Mouse (Mus musculus) left cerebral cortex, adult 2 months (tissue): ENCODE measurements around the gene Fnbp4. TPM values are rescaled to one million over a fixed set of nuclear protein-coding genes. Genes with fewer than 3 reads are reported as not detected.

ENCODE experiments used
- DNase-seq, 2 experiments: peaks; one replicate each; pipeline ENCODE4 v3.0.0; 2021 to 2022; ENCODE audit warnings: low spot score in 2 of 2, mixed read lengths in 1 of 2; ENCODE audit errors: extremely low spot score in 1 of 2
- H3K27ac ChIP-seq: fragments of 200-600 bp; 2 replicates; pipeline ENCODE4 v1.8.1; 2022
- H3K4me3 ChIP-seq: fragments of 200-600 bp; 2 replicates; pipeline ENCODE4 v1.8.1; 2022
- CTCF ChIP-seq: fragments of 200-600 bp; IDR thresholded peaks from 2 replicates; pipeline ENCODE4 v1.8.1; 2022; ENCODE audit warnings: antibody characterized with exemption, mild to moderate bottlenecking, moderate library complexity
- intact Hi-C: fragments of 180-260 bp; cut with DNase I; formaldehyde crosslinking; loops from one replicate; pipeline ENCODE4 v1.15.1; 2025
- long read RNA-seq, 2 experiments: library from polyadenylated mRNA; stranded (forward); transcript quantifications; one replicate each; pipeline ENCODE4 v2.0.0; 2021; ENCODE audit warnings: borderline mapping rate in 2 of 2
- total RNA-seq, 2 experiments: library from RNA; stranded (reverse); gene quantifications; 2 replicates each; pipeline ENCODE4 v1.2.3; 2021

Fnbp4 gene
- 10 to 100 TPM; 63.1 to 72.4 TPM for total RNA-seq
- long read RNA-seq, experiment 1, full-length matches to known transcripts: 17 of 32 reads
- long read RNA-seq, experiment 1, partial matches to known transcripts: 5 of 32 reads
- long read RNA-seq, experiment 1, other reads (novel, unspliced or antisense): 10 of 32 reads
- long read RNA-seq, experiment 2, full-length matches to known transcripts: 9 of 36 reads
- long read RNA-seq, experiment 2, partial matches to known transcripts: 7 of 36 reads
- long read RNA-seq, experiment 2, other reads (novel, unspliced or antisense): 20 of 36 reads

DNA sequence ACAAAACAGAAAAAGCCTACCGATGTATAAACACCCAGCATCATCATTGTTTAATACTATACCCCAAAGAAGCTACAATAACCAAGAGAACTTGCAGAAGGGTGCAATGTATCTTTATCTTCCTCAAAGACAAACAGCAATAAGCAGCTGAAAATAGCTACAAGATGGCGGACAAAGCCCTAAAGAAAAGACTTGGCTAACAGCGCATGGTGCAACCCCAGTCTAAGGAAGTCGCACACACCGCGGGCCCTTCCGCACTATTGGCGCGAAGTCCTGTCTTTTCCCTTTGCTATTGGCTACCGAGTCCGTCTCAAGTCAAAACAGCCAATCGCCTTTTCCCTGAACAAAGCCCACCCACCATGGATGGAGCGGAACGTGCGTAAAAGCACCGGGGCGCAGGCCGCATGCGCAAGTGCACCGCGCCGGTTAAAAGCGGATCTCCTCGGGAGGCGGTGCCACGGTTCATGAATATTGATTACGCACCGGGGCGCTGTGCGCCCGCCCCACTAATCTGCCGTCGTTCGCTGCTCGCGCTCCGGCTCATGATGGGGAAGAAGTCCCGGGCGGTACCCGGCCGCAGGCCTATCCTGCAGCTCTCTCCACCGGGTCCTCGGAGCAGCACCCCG is at the start of gene Fnbp4:
TSS of gene Fnbp4 (plus strand) at position 318 of the 626 bp plus-strand sequence.
- H3K27ac ChIP-seq: peak within 1 kb of the TSS; percentile 98
- intact Hi-C loops: loop anchor here (5.0 kb wide), 1 partner anchor 273 kb away; no protein-coding TSS in a partner anchor
- H3K4me3 ChIP-seq: peak within 1 kb of the TSS; percentile 85
- peak; percentile 98 to 99 for DNase-seq
- TF ChIP-seq CTCF: no peak; the same call in 1 of the 2 replicates

DNA sequence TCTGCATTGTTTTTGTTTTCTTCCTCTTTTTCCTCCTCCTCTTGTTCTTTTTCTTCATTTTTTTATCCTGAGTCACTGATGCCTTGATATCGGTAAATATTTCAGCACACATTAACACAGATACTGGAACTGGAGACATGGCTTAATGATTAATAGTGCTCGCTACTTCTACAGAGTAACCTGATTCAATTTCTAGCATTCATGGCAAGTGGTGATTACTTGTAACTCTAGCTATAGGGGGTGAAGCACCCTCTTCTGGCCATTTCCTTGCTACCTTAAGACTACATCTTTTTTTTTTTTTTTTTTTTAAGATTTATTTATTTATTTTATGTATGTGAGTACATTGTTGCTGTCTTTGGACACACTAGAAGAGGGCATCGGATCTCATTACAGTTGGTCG is 44.2 kb upstream of the Fnbp4 start:
- intact Hi-C loops: loop anchor here (5.0 kb wide), 1 partner anchor 71 kb away; no protein-coding TSS in a partner anchor
- TF ChIP-seq CTCF: no peak; the same call in none of the 2 replicates
- no peak overlapping the region for H3K4me3 ChIP-seq
- H3K27ac ChIP-seq: no peak overlapping the region
- DNase-seq: no peak

DNA sequence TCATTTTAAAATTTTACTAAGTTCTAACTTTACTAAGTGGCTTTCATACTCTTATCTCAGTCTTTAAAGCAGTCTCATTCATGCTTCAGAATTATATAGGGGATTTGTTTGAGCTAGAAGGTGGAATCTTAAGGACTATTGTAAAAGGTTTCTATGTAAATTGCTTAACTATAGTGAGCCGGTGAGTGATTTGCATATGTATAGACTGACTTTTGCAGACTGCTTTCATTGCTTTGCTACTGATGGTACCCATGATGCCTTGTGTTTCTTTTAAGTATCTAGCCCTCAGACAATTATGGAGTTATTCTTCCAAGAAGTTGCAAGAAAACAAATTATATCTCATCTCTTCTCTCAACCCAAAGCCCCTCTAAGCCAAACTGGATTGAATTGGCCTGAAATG is 36.6 kb upstream of the Fnbp4 start:
- no peak for TF ChIP-seq CTCF
- intact Hi-C loops: no loop called here
- Histone ChIP-seq H3K4me3 (no peak overlapping the region), H3K27ac (no peak overlapping the region)
- no peak for DNase-seq

DNA sequence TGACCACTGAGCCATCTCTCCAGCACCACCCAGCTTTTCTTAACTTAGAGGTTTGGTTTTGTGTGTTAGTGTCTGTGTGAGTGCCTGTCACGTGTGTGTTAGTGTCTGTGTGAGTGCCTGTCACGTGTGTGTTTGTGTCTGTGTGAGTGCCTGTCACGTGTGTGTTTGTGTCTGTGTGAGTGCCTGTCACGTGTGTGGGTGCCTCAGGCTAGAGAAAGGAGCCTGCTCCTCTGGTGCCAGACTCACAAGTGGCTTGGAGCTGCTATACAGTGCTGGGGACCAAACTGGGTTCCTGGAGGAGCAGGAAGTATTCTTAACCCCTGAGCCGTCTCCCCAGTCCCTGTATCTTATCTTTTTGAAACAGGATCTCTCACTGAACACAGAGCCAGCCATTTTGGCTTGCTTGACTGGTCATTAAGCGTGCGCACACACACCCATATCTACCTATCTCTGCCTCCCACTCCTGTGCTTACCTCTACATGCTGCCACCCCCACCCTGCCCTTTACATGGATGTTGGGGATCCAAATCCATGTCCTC is 29.5 kb upstream of the Fnbp4 start:
- TF ChIP-seq CTCF: no peak
- H3K4me3 ChIP-seq: no peak overlapping the region
- H3K27ac ChIP-seq: no peak overlapping the region
- no peak for DNase-seq
- intact Hi-C loops: no loop called here

DNA sequence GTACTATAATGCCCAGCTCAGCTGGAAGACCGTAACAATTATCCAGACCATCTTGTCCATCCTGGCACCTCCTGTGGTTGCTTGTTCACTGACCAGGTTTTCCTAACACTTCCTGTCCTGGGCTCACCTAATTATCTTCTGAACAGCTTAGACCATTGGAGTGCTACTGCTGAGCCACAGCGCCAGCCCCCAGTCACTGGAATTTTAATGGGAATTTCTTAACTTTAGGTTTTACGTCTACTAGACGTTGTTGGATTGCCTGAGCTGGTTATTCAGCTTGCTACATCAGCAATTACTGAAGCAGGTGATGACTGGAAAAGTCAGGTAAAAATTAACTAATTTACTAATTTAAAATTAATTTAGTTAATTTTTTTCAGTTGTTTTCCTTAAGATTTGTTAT is 27.8 kb upstream of the Fnbp4 start:
- no peak for TF ChIP-seq CTCF
- Histone ChIP-seq H3K4me3 (no peak overlapping the region), H3K27ac (no peak overlapping the region)
- intact Hi-C loops: no loop called here
- no peak for DNase-seq

DNA sequence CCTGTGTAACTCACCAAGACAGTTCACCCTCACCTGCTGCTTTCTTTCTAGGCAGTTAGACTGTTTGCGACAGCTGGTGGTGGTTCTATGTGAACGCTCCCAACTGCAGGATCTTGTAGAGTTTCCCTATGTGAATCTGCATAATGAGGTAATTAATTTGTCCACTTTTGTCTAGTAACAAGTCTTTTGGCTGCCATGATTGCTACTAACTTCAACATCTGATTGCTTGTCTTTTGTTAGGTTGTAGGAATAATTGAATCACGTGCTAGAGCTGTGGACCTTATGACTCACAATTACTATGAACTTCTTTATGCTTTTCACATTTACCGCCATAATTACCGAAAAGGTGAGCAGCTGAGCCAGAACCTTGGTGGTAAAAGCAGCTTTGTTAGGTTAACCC is 27.2 kb upstream of the Fnbp4 start:
- DNase-seq: no peak
- intact Hi-C loops: no loop called here
- Histone ChIP-seq H3K27ac (no peak overlapping the region), H3K4me3 (no peak overlapping the region)
- TF ChIP-seq CTCF: no peak

DNA sequence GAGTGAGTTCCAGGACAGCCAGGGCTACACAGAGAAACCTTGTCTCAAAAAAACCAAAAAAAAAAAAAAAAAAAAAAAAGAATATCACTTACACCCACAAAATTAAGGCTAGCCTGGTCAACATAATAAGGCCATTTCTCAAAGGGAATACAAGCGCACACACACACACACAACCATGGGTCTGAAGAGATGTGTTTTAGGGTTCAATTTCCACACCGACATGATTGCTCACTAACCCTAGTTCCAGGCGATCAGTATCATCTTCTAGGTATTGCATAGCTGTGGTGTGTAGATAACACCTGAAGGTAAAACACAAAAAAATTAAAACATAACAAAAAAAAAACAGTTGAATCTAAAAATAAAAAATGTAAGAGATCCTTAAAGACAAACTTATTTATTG is 18.4 kb upstream of the Fnbp4 start:
- no peak for DNase-seq
- intact Hi-C loops: loop anchor here (5.0 kb wide), 1 partner anchor 35 kb away; no protein-coding TSS in a partner anchor
- Histone ChIP-seq H3K27ac (no peak overlapping the region), H3K4me3 (no peak overlapping the region)
- no peak for TF ChIP-seq CTCF

DNA sequence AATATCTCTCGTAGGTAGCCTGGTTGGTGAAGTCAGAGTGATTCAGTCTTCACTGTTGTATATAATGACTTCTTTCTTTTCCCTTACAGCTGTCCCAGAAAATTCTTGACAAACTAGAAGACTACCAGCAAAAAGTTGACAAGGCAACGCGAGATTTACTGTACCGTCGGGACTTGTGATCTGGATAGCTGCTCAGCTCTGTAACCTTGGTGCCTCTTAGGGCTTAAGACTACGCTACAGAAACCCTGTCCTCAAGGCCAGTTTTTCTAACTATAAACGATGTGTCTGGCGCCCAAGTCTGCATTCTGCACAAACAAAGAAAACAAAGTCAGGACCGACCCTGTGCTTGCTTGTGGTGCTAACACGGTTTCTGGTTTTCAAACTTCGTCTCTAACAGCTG is 9.8 kb upstream of the Fnbp4 start:
- no peak overlapping the region for H3K27ac ChIP-seq
- no peak for DNase-seq
- H3K4me3 ChIP-seq: no peak overlapping the region
- TF ChIP-seq CTCF: no peak
- intact Hi-C loops: no loop called here

DNA sequence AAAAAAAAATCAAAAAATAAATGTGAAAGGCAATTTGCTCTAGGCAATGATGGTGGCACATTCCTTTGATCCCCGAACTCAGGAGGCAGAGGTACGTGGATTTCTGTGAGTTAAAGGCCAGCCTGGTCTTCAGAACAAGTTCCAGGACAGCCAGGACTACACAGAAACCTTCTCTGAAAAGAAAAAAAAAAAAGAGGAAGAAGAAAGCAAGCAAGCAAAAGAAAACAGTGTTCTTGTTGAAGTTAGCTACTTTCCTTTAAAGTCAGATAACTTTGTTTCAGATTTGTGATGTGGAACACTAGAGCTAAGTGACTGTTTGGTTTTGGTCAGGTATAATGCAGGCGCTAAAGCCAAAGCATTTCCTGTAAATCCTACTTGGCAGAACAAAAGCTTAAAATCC is 6.4 kb upstream of the Fnbp4 start:
- Histone ChIP-seq H3K27ac (no peak overlapping the region), H3K4me3 (no peak overlapping the region)
- intact Hi-C loops: no loop called here
- TF ChIP-seq CTCF: no peak
- no peak for DNase-seq

DNA sequence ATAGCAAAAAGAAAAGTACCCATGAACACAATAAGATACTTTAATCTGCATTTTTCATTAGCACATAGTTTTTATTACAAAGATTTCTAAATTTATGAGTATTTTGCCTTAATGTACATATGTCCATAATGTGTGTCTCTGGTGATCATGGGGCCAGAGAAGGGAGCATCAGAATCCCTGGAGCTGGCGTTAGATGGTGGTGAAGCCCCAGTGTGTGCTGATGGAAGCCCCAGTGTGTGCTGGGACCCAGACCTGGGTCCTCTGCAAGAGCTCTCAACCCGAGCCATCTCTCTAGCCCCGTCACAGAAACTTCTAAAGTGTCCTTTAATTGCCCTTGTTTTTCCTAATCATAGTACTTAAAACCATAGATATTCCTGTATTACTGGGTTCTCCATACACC is 5.8 kb upstream of the Fnbp4 start:
- TF ChIP-seq CTCF: no peak
- DNase-seq: no peak
- intact Hi-C loops: no loop called here
- no peak overlapping the region for H3K4me3 ChIP-seq
- H3K27ac ChIP-seq: no peak overlapping the region

DNA sequence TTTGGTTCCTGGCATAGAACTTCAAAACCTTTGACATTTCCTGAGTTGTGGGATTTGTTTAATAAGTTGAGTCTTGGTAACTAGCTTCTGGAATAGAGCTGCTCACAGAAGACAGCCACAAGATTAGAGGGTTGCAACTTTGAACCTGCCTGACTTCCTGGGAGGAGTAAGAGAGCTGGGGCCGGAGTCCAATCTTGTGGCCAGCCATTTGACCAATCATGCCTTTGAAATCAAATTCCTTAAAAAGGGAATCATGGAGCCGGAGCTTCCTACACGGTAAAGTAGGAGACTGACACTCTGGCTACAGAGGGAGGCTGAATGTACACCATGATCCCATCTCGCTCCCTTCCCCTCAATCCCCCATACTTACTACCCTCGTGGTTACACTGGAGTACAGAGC is 5.2 kb upstream of the Fnbp4 start:
- no peak overlapping the region for H3K4me3 ChIP-seq
- no peak for TF ChIP-seq CTCF
- intact Hi-C loops: no loop called here
- H3K27ac ChIP-seq: no peak overlapping the region
- no peak for DNase-seq

DNA sequence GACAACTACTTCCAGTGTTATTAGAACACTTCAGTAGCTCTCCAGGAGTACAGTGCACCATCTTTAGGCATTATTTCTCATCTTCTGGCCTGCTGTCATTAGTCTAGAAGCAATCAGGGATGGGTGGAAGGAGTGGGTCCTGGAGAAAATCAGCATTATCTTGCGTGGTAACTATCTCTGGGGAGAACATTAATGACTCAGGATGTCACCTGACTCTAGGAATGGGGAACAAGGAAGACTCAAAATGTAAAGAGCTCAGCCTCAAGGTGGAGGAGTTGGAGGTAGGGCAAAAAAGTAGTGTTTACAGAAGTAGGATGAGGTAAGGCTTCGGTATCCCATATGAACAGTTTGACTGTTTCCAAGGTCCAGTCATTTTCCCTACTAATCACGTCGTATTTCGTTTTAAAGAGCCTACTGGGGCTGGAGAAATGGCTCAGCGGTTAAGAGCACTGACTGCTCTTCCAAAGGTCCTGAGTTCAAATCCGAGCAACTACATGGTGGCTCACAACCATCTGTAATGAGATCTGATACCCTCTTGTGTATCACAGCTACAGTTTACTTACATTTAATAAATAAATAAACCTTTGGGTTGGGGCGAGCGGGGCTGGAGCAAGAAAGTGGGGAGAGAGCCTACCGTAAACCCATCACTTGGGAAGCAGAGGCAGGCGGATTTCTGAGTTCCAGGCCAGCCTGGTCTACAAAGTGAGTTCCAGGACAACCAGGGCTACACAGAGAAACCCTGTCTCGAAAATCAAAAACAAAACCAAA is 701 bp upstream of the Fnbp4 start:
- intact Hi-C loops: loop anchor here (5.0 kb wide), 1 partner anchor 272 kb away; no protein-coding TSS in a partner anchor
- no peak for DNase-seq
- TF ChIP-seq CTCF: no peak
- peak overlapping the region; percentile 98 for H3K27ac ChIP-seq
- H3K4me3 ChIP-seq: peak overlapping the region; percentile 58
